Mouse (Mus musculus) intestine, embryonic 15.5 days (tissue): ENCODE results near the gene Syt1. TPM values are rescaled to one million over a fixed set of nuclear protein-coding genes. Genes with fewer than 3 reads are reported as not detected.

Experiments
- ATAC-seq: fragments of 200-750 bp; cut with Nextera tagmentation; 2 replicates; pipeline ENCODE4 v1.8.0; 2017; ENCODE audit warnings: moderate TSS enrichment, moderate library complexity
- H3K27ac ChIP-seq: fragments of 300-500 bp; sonication (generic); 2 replicates; pipeline ENCODE4 v1.5.1; 2015; ENCODE audit warnings: mild to moderate bottlenecking, inconsistent platforms
- H3K27me3 ChIP-seq: fragments of 300-500 bp; sonication (generic); replicated peaks from 2 replicates; pipeline ENCODE4 v1.6.1; 2015; ENCODE audit warnings: inconsistent platforms
- H3K36me3 ChIP-seq: fragments of 300-500 bp; sonication (generic); 2 replicates; pipeline ENCODE4 v1.6.1; 2015; ENCODE audit warnings: inconsistent platforms
- H3K4me1 ChIP-seq: fragments of 300-500 bp; sonication (generic); replicated peaks from 2 replicates; pipeline ENCODE4 v1.6.1; 2015; ENCODE audit warnings: inconsistent platforms
- H3K4me2 ChIP-seq: fragments of 300-500 bp; sonication (generic); replicated peaks from 2 replicates; pipeline ENCODE4 v1.6.1; 2015; ENCODE audit warnings: mild to moderate bottlenecking, inconsistent platforms
- H3K4me3 ChIP-seq: fragments of 300-500 bp; sonication (generic); replicated peaks from 2 replicates; pipeline ENCODE4 v1.5.1; 2015; ENCODE audit warnings: inconsistent platforms
- H3K9ac ChIP-seq: fragments of 300-500 bp; sonication (generic); 2 replicates; pipeline ENCODE4 v1.6.1; 2015; ENCODE audit warnings: inconsistent platforms
- H3K9me3 ChIP-seq: fragments of 300-500 bp; sonication (generic); 2 replicates; pipeline ENCODE4 v1.6.1; 2016; ENCODE audit warnings: inconsistent platforms
- whole genome bisulfite sequencing: fragments of 180-500 bp; shearing (Covaris S2); methylation state at CpG from one replicate; pipeline ENCODE4 v1.1.7; 2015; 5-methylcytosine and 5-hydroxymethylcytosine counted together
- polyA plus RNA-seq: library from polyadenylated mRNA; unstranded; fragments of >200 nt; fragmentation: Nextera tagmentation; extraction: Ambion mirVana; gene quantifications from 2 replicates; pipeline ENCODE4 v1.2.1, GENCODE M21; 2015

The Syt1 gene
- polyA plus RNA-seq, 1 experiment from 2014 or later = 10.0 TPM

- no peak for ATAC-seq
- H3K9me3 ChIP-seq = no peaks in the 10 kb centered on the region
These were observed 136.1 kb downstream of the Syt1 start for GRCm38 (mm10) chr10:108874687-108875086.

DNA sequence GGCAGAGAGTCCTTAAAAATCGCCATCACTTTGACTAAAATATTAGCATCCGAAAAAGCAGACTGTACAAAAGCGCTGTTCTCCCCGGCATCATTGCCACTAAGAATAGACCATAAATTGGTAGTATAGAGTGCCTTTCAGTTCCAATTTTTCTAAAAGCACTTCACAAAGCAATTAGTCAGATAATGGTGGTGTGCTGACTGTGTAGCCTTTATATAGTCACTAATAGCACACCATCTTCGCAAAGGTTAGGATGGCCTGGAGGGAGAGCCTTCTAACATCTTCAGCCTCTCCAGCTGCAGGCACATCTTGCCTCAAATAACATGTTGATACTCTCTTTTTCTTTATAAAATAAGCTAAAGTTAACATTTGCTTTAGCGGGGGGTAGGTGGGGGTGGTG, 138.4 kb downstream of the Syt1 start:
- Histone ChIP-seq H3K9ac (no peak overlapping the region), H3K9me3 (no peaks in the 10 kb centered on the region), H3K4me1 (no peaks in the 10 kb centered on the region), H3K4me3 (no peak overlapping the region), H3K27me3 (no peaks in the 10 kb centered on the region), H3K4me2 (no peak overlapping the region), H3K27ac (no peak overlapping the region), H3K36me3 (no peaks in the 10 kb centered on the region)
- 82% methylated on average over 6 of the region's 6 CpGs for WGBS
- ATAC-seq = no peak

More at GRCm38 (mm10) chr10:108874687-108875086, 136.1 kb downstream of the Syt1 start:
- Histone ChIP-seq H3K4me3 (no peak overlapping the region), H3K9ac (no peak overlapping the region), H3K27ac (no peak overlapping the region), H3K27me3 (no peaks in the 10 kb centered on the region), H3K36me3 (no peaks in the 10 kb centered on the region), H3K4me2 (no peak overlapping the region), H3K4me1 (no peaks in the 10 kb centered on the region)
- 59% methylated on average over 4 of the region's 4 CpGs for WGBS

GRCm38 (mm10) chr10:108870586-108870985, 140.2 kb downstream of the Syt1 start:
- no peaks in the 10 kb centered on the region for H3K9me3 ChIP-seq
- H3K4me2 ChIP-seq = no peak overlapping the region
- no peak overlapping the region for H3K27ac ChIP-seq
- 80% methylated on average over 4 of the region's 4 CpGs for WGBS
- ATAC-seq = no peak
- H3K9ac ChIP-seq = no peak overlapping the region
- no peaks in the 10 kb centered on the region for H3K36me3 ChIP-seq
- H3K4me1 ChIP-seq = no peaks in the 10 kb centered on the region
- H3K4me3 ChIP-seq = no peak overlapping the region
- H3K27me3 ChIP-seq = no peaks in the 10 kb centered on the region

DNA sequence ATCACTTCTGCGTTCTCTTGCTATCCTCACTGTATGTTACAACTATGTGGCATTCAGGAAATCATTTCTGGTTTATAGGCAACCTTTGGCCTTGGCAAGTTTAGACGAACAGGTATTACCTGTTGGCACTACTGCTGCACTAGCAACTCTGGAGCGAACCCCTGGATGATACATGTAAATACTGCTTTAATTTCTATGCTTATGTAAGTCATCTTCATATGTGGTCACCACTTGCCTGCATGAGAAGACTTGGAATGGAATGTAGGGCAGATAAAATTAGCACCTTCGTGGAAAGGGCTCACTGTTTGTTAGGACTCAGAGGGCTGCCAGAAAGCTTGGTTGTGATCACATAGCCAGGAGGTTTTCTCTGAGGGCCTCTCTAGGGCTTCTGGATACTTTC, 142.6 kb downstream of the Syt1 start:
- no peak overlapping the region for H3K4me3 ChIP-seq
- no peak for ATAC-seq
- H3K27ac ChIP-seq = no peak overlapping the region
- H3K27me3 ChIP-seq = no peaks in the 10 kb centered on the region
- H3K4me2 ChIP-seq = no peak overlapping the region
- H3K36me3 ChIP-seq = no peaks in the 10 kb centered on the region
- no peak overlapping the region for H3K9ac ChIP-seq
- 76% methylated on average over 4 of the region's 4 CpGs for WGBS
- H3K4me1 ChIP-seq = no peaks in the 10 kb centered on the region
- no peaks in the 10 kb centered on the region for H3K9me3 ChIP-seq

DNA sequence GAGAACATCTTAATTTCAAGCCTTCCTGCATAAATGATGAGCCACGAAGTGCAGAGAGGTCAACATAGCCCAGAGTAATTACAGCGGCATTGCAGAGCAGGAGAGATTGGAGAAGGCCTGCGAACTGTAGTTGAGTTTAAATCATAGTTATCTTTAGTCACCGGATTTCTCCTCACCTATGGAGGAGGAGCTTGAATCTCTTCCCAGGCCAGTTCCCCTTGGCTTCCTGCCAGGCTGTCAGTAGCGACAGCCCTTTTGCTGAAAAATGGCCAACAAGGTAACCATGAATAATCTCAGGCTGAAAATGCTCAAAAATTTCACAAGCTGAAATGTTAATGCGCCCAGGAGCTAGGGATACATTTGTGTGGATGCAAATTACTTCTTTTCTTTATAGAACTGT, 143.6 kb downstream of the Syt1 start:
- Histone ChIP-seq H3K27me3 (no peaks in the 10 kb centered on the region), H3K27ac (no peak overlapping the region), H3K4me3 (no peak overlapping the region), H3K9ac (no peak overlapping the region), H3K9me3 (no peaks in the 10 kb centered on the region), H3K4me2 (no peak overlapping the region), H3K36me3 (no peaks in the 10 kb centered on the region), H3K4me1 (no peaks in the 10 kb centered on the region)
- 60% methylated on average over 6 of the region's 6 CpGs for WGBS
- ATAC-seq = no peak

- Histone ChIP-seq H3K4me1 (no peaks in the 10 kb centered on the region), H3K4me3 (no peak overlapping the region), H3K4me2 (no peak overlapping the region), H3K27ac (no peak overlapping the region), H3K27me3 (no peaks in the 10 kb centered on the region), H3K36me3 (no peaks in the 10 kb centered on the region), H3K9ac (no peak overlapping the region), H3K9me3 (no peaks in the 10 kb centered on the region)
- 91% methylated on average over 4 of the region's 4 CpGs for WGBS
- ATAC-seq = no peak
These were observed 145.2 kb downstream of the Syt1 start for GRCm38 (mm10) chr10:108865586-108865985.

DNA sequence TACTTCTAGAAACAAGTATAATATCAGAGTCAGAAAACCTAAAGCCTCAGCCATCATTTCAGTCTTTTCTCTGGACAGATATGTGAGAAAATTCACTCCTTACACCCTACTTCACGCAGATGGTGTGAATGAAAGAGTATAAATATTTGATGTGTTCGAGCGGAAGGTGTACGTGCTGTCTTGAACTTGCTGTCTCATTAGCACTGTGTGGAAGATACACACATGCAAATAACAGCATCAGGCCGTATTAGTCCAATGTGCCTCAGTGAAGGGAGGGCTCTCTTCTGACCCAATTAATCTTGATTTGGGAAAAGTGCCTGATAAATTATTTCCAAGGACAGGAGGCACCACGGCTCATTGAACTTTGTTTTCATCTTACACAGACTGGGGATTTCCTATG, 154.8 kb downstream of the Syt1 start:
- no peaks in the 10 kb centered on the region for H3K4me1 ChIP-seq
- no peak overlapping the region for H3K27ac ChIP-seq
- H3K36me3 ChIP-seq = no peaks in the 10 kb centered on the region
- no peaks in the 10 kb centered on the region for H3K9me3 ChIP-seq
- no peak overlapping the region for H3K4me2 ChIP-seq
- H3K9ac ChIP-seq = no peak overlapping the region
- 84% methylated on average over 6 of the region's 6 CpGs for WGBS
- ATAC-seq = no peak
- no peaks in the 10 kb centered on the region for H3K27me3 ChIP-seq
- H3K4me3 ChIP-seq = no peak overlapping the region

GRCm38 (mm10) chr10:108852757-108853156, 158.0 kb downstream of the Syt1 start:
- H3K9ac ChIP-seq = no peak overlapping the region
- no peak for ATAC-seq
- H3K4me3 ChIP-seq = no peak overlapping the region
- no peak overlapping the region for H3K27ac ChIP-seq
- 68% methylated on average over 4 of the region's 4 CpGs for WGBS
- no peaks in the 10 kb centered on the region for H3K9me3 ChIP-seq
- no peaks in the 10 kb centered on the region for H3K4me1 ChIP-seq
- no peaks in the 10 kb centered on the region for H3K36me3 ChIP-seq
- H3K4me2 ChIP-seq = no peak overlapping the region
- H3K27me3 ChIP-seq = no peaks in the 10 kb centered on the region

DNA sequence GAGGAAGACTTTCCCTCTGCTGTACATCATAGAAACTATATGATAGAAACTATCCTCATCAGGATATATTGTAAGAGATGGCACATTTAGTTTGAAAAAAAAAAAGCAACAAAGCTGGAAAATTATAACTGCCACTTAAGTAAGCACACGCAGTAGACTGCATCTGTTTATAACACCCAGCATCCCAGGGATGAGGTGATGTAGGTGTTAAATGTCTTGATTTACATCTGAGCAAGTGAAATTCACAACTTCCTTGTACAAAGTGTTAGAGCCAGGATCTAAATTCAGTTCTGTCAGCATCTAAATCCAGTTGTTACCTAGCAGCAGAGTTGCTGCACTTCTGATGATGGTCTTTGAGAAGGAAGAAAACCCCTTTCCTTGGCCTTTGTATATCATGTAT, 173.3 kb downstream of the Syt1 start:
- 82% methylated on average over 1 of the region's 1 CpGs for WGBS
- Histone ChIP-seq H3K9ac (no peak overlapping the region), H3K4me2 (no peak overlapping the region), H3K4me1 (no peaks in the 10 kb centered on the region), H3K9me3 (no peaks in the 10 kb centered on the region), H3K4me3 (no peak overlapping the region), H3K36me3 (no peaks in the 10 kb centered on the region), H3K27ac (no peak overlapping the region), H3K27me3 (no peaks in the 10 kb centered on the region)
- ATAC-seq = no peak

GRCm38 (mm10) chr10:108832248-108832647, 178.5 kb downstream of the Syt1 start:
- Histone ChIP-seq H3K4me3 (no peak overlapping the region), H3K27ac (no peak overlapping the region), H3K4me2 (no peak overlapping the region), H3K27me3 (no peaks in the 10 kb centered on the region), H3K4me1 (no peaks in the 10 kb centered on the region), H3K9me3 (no peaks in the 10 kb centered on the region), H3K9ac (no peak overlapping the region), H3K36me3 (no peaks in the 10 kb centered on the region)
- WGBS = 87% methylated on average over 6 of the region's 6 CpGs
- ATAC-seq = peak; percentile 53; the same call in 1 of the 2 replicates

DNA sequence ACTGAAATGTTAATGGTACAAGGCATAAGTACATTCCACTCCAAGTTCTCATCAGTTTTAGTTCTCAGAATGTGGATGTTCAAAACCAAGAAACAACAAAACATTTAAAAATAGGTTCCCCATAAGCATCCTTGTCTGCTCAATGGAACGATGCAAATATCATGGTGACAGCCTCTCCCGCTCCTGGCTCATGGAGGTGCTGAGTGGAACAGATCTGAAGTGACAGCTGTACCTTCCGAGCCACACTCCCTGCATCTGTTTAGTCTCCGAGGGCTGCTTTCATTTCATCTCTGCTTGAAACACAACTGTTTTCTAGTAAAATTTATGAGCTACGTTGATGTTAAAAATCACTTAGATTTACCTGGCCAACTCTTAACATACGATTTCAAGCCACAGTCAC, 179.0 kb downstream of the Syt1 start:
- H3K4me2 ChIP-seq = no peak overlapping the region
- no peak overlapping the region for H3K9ac ChIP-seq
- no peaks in the 10 kb centered on the region for H3K9me3 ChIP-seq
- no peak overlapping the region for H3K4me3 ChIP-seq
- no peaks in the 10 kb centered on the region for H3K4me1 ChIP-seq
- H3K27ac ChIP-seq = no peak overlapping the region
- H3K27me3 ChIP-seq = no peaks in the 10 kb centered on the region
- ATAC-seq = no peak
- WGBS = 78% methylated on average over 6 of the region's 6 CpGs
- no peaks in the 10 kb centered on the region for H3K36me3 ChIP-seq

- ATAC-seq = no peak
- WGBS = 90% methylated on average over 6 of the region's 6 CpGs
- Histone ChIP-seq H3K4me3 (no peak overlapping the region), H3K27ac (no peak overlapping the region), H3K4me1 (no peaks in the 10 kb centered on the region), H3K27me3 (no peaks in the 10 kb centered on the region), H3K9me3 (no peaks in the 10 kb centered on the region), H3K36me3 (no peaks in the 10 kb centered on the region), H3K4me2 (no peak overlapping the region), H3K9ac (no peak overlapping the region)
These were observed 188.5 kb downstream of the Syt1 start for GRCm38 (mm10) chr10:108822273-108822672.

DNA sequence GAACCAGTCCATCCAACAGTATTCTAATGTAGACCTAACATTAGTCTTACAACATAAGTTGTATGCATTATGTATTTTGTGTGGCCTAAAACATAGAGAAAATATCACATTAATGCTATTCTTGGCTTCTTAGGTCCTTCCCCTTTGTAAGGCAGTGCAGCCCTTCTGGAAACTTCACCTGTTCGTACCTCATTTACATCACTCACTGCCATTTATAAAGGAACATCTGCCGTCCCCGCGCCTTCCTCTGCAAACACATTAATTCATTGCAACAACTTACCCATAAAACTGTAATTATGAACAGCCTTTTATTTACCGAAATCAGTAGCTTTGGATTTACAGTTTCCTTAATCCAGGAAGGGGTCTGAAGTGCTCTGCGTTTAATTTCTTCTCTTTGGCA, 195.4 kb downstream of the Syt1 start:
- WGBS = 84% methylated on average over 6 of the region's 6 CpGs
- H3K27ac ChIP-seq = no peak overlapping the region
- H3K27me3 ChIP-seq = no peaks in the 10 kb centered on the region
- no peaks in the 10 kb centered on the region for H3K36me3 ChIP-seq
- no peaks in the 10 kb centered on the region for H3K4me1 ChIP-seq
- no peak for ATAC-seq
- H3K4me3 ChIP-seq = no peak overlapping the region
- no peaks in the 10 kb centered on the region for H3K9me3 ChIP-seq
- H3K9ac ChIP-seq = no peak overlapping the region
- no peak overlapping the region for H3K4me2 ChIP-seq

- Histone ChIP-seq H3K9ac (no peak overlapping the region), H3K4me2 (no peak overlapping the region), H3K4me3 (no peak overlapping the region), H3K36me3 (no peaks in the 10 kb centered on the region), H3K9me3 (no peaks in the 10 kb centered on the region), H3K27ac (no peak overlapping the region), H3K27me3 (no peaks in the 10 kb centered on the region), H3K4me1 (no peaks in the 10 kb centered on the region)
- ATAC-seq = no peak
- 64% methylated on average over 1 of the region's 1 CpGs for WGBS
These were observed 206.4 kb downstream of the Syt1 start for GRCm38 (mm10) chr10:108804380-108804779.
